Mouse (Mus musculus) left cerebral cortex, adult 8-10 months (tissue): ENCODE results near the gene Dctpp1. TPM values are rescaled to one million over a fixed set of nuclear protein-coding genes. Genes with fewer than 3 reads are reported as not detected.

ENCODE experiments used
- DNase-seq, 2 experiments: peaks; one replicate each; pipeline ENCODE4 v3.0.0; 2022; ENCODE audit warnings: low spot score in 2 of 2
- total RNA-seq, 4 experiments: library from RNA; stranded (reverse); gene quantifications; 2 replicates each; pipeline ENCODE4 v1.2.4; 2022

Gene Dctpp1
- total RNA-seq, 4 experiments from 2014 or later: 24.3 to 28.3 (median 26.0) TPM

DNA sequence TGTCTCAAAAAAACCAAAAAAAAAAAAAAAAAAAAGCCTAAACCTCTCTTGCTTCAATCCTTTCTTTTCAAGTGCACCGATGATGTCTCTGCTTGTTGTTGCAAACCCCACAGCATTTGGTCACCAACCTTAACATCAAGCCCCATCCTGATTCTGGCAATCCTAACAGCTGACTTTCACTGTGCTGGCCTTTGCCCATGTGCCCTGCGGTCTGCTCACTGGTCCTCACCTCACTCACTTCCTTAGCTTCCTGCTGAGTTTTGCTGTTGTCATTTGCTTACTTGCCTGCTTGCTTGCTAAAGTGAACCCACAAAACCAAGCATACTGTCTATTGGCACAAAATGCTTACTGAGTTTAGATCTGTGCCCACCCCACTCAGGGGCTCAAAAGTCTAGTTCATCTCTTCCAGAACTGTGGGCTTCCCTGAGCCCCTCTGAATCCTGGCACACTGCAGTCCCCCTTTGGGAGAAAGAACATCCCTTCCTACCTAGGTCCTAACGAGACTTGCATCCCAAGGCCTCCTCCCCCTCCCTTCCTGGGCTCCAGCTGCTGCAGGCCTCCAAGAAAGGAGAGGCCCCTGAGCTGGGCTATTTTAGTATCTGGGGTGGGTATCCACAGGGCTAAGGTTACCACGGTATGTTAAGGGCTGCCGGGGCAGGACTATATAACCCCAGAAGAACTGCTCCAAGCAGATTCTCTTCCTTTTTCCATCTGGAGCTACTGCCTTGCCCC, 49.3 kb downstream of the Dctpp1 start:
- DNase-seq: no peak

- DNase-seq: no peak
Measured at GRCm38 (mm10) chr7:127210266-127210665, 50.2 kb downstream of the Dctpp1 start.

DNA sequence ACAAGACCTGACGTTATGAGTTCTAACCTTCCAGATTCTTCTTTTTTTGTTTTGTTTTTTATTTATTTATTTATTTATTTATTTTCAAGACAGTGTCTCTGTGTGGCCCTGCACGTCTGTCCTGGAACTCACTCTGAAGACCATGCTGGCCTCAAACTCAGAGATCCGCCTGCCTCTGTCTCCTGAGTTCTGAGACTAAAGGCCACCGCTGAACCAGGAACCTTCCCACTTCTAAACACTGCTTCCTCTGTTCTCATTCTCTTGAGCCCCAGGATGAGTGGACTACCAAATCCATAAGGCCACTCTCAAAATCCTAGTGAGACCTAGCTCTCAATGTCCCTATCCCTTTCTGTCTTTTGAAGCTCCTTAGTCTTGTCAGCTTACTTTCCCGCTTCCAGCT, 50.7 kb downstream of the Dctpp1 start:
- DNase-seq: no peak

DNA sequence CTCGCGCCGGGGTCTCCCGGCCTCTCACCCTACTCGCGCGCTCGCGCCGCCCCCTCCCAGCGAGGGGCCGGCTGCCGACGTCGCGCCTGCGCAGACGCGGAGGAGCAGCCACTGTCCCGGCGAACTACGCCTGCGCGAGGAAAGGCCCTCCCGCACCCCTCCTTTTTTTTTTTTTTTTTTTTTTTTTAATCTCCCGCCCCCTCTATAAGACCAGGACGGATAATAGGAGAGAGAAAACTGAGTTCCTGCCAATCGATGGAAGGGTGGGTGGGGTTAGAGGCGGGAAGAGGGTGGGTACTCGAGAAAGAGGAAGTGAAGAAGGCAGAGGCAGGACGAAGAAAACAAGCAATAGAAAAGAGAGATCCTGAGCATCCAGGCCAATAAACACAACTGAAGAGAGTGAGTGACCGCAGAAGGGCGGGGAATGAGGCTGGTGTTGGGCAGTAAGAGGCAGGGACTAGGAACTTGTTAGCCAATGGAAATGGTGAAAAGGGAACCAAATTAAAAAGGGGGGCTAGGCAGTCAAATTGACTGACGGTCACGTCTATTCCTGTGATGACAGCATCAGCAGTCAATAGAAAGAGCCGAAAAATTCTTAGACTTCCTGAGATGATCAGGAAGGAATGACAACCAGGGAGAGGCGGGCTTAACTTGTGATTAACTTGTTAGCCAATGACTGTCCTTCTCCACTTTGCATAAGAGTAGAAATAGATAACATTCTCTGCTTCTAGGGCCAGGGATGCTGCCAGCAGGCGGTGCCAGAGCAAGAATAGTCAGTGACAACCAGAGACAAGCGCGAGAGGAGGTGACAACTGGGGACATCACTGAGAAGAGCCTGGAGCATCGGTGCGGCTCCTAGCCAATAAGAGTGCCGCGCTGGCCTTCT, 51.7 kb downstream of the Dctpp1 start, which contains the start of gene Mylpf:
Mylpf (plus strand) TSS at position 338 of the 886 bp plus-strand sequence.
- DNase-seq: peak; percentile 87 to 99

- no peak for DNase-seq
Measured at GRCm38 (mm10) chr7:127208295-127208552, 52.3 kb downstream of the Dctpp1 start, which contains the start of gene Tbc1d10b. TSS of gene Tbc1d10b (minus strand) at chr7:127208468.

DNA sequence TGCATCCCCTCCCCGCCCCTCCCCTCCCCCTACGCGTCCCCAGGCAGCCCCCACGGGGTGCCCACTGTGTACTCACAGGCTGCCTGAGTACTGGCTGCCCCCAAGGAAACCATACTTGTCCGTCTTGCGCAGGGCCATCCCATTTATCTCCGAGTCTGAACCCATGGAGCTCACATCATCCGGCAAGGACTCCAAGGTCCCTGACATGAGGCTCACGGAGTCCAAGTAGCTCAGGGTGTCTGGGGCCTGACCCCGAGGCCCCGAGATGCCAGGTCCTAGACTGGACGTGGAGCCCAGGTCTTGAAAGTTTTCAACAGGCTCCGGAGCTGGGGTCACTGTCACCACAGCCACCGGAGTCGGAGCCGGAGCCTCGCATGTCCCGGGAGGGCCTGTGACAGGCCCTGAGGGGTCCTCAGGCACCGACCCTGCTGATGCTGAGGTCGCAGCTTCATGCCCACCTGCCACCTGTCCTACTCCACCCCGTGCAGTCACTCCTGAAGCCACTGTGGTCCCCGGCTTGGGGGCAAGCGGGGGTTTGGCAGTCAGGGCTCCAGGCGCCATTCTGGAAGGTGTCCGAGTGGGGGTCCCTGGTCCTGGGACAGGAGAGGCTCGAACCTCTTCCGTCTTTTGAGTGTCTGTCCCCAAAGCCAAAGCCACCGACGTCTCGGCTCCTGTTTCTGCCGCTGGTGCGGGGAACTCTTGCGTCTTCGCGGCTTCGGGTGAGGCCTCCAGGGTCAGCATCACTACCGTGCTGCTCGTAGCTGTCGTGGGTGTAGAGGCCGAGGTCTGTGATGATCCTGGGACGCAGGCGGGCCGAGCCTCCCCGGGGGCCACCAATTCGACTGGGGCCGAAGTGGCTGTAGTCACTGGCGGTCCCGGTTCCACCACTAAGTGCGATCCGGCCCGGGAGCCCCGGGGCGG, 52.9 kb downstream of the Dctpp1 start:
- DNase-seq: no peak

Other genes starting within 250 kb of the Dctpp1 start
- gene Mvp, start 246.1 kb downstream of the Dctpp1 start, total RNA-seq: 10 to 100 TPM; 10.9 to 12.6 (median 12.0) TPM
- gene Pagr1b, start 244.2 kb downstream of the Dctpp1 start, total RNA-seq: 1 to 10 TPM in 1 of 4 experiments, not detected in 3; 2.5 TPM
- 10 to 100 TPM; 13.2 to 34.8 (median 28.4) TPM for gene Pagr1a, start 243.4 kb downstream of the Dctpp1 start, total RNA-seq
- gene Gm42742, start 239.6 kb downstream of the Dctpp1 start, total RNA-seq: 10 to 100 TPM; 35.5 to 49.5 (median 45.3) TPM
- gene Prrt2, start 239.5 kb downstream of the Dctpp1 start, total RNA-seq: 100 to 1,000 TPM; 191 to 225 (median 213) TPM
- 100 to 1,000 TPM; 167 to 197 (median 191) TPM for gene Maz, start 233.7 kb downstream of the Dctpp1 start, total RNA-seq
- gene Kif22, start 218.2 kb downstream of the Dctpp1 start, total RNA-seq: 1 to 10 TPM; 2.3 to 7.1 (median 5.3) TPM
- not detected for gene Zg16, start 173.4 kb downstream of the Dctpp1 start, total RNA-seq
- gene AI467606, start 169.3 kb downstream of the Dctpp1 start, total RNA-seq: 1 to 10 TPM in 3 of 4 experiments, under 1 TPM in 1; 0.97 to 2.6 (median 1.7) TPM
- gene Qprt, start 138.5 kb downstream of the Dctpp1 start, total RNA-seq: under 1 TPM in 3 of 4 experiments, not detected in 1; 0.19 to 0.50 (median 0.28) TPM
- under 1 TPM in 3 of 4 experiments, not detected in 1; 0.09 to 0.30 (median 0.13) TPM for gene Spn, start 122.9 kb downstream of the Dctpp1 start, total RNA-seq
- gene Cd2bp2, start 64.7 kb downstream of the Dctpp1 start, total RNA-seq: 100 to 1,000 TPM in 2 of 4 experiments, 10 to 100 TPM in 2; 89.7 to 111 (median 98.2) TPM
- 100 to 1,000 TPM in 2 of 4 experiments, 10 to 100 TPM in 2; 89.4 to 105 (median 96.9) TPM for gene Tbc1d10b, start 52.2 kb downstream of the Dctpp1 start, total RNA-seq
- gene Mylpf, start 51.8 kb downstream of the Dctpp1 start, total RNA-seq: 10 to 100 TPM in 2 of 4 experiments, 1 to 10 TPM in 2; 1.9 to 21.6 (median 9.2) TPM
- 10 to 100 TPM; 18.2 to 21.2 (median 21.0) TPM for gene Zfp553, start 27.6 kb downstream of the Dctpp1 start, total RNA-seq
- gene Sept1, start 27.6 kb downstream of the Dctpp1 start, total RNA-seq: 1 to 10 TPM; 3.1 to 7.1 (median 5.4) TPM
- gene Zfp771, start 16.4 kb downstream of the Dctpp1 start, total RNA-seq: 10 to 100 TPM; 49.5 to 55.5 (median 53.6) TPM
- 10 to 100 TPM; 36.1 to 40.8 (median 38.1) TPM for gene Sephs2, start 13.3 kb upstream of the Dctpp1 start, total RNA-seq
- gene Itgal, start 35.6 kb upstream of the Dctpp1 start, total RNA-seq: under 1 TPM; 0.44 to 0.91 (median 0.83) TPM
- gene Zfp768, start 84.9 kb upstream of the Dctpp1 start, total RNA-seq: 10 to 100 TPM; 14.1 to 15.7 (median 15.2) TPM
- gene Zfp747, start 115.3 kb upstream of the Dctpp1 start, total RNA-seq: 1 to 10 TPM; 6.6 to 8.8 (median 8.1) TPM
- gene 9130019O22Rik, start 126.5 kb upstream of the Dctpp1 start, total RNA-seq: 1 to 10 TPM; 3.1 to 5.3 (median 4.2) TPM
- gene E430018J23Rik, start 132.9 kb upstream of the Dctpp1 start, total RNA-seq: 10 to 100 TPM in 1 of 4 experiments, 1 to 10 TPM in 3; 6.5 to 10.3 (median 8.0) TPM
- 1 to 10 TPM; 6.1 to 6.7 (median 6.6) TPM for gene Zfp764, start 146.1 kb upstream of the Dctpp1 start, total RNA-seq
- gene Zfp688, start 161.4 kb upstream of the Dctpp1 start, total RNA-seq: 10 to 100 TPM; 13.3 to 18.0 (median 16.5) TPM
- 1 to 10 TPM; 5.1 to 6.1 (median 5.9) TPM for gene Zfp689, start 188.4 kb upstream of the Dctpp1 start, total RNA-seq
- 10 to 100 TPM; 29.6 to 35.2 (median 30.4) TPM for gene Prr14, start 198.9 kb upstream of the Dctpp1 start, total RNA-seq
- gene Fbrs, start 218.5 kb upstream of the Dctpp1 start, total RNA-seq: 10 to 100 TPM; 47.1 to 55.2 (median 51.7) TPM